In genomic region chr4:74012700-74013099, GRCm38 (mm10) we compare ENCODE assay signal across 9 mouse cellular contexts. TPM values are rescaled to one million over a fixed set of nuclear protein-coding genes. Genes with fewer than 3 reads are reported as not detected.
A peak's percentile ranks its signal among the peaks of the same experiment; 100 is the strongest.
DNase-seq lines count a peak whose midpoint lies in the region; ATAC-seq lines count a peak whose summit lies in the region.
"Had no signal": no experiment of that assay in that cellular context is flagged by ENCODE, and none has a peak within 500 bp of the region (broad histone marks: within the 10 kb centered on the region; RNA-seq: fewer than 3 reads in every experiment).

No protein-coding gene starts in this region.

- H3K9ac ChIP-seq in limb, embryonic 13.5 days, result peak overlapping the region; percentile 72; the same call in 1 of the 2 replicates

- DNase-seq in heart, embryonic 10.5 days (ENCODE audit: low spot score), result no peak
- DNase-seq in heart, postnatal 25 days (ENCODE audit: low spot score), result no peak
- peak; percentile 13 to 16 for DNase-seq in right cerebral cortex, adult 2 months (ENCODE audit: low spot score in 2 of 2)
- no peak for DNase-seq in right cerebral cortex, postnatal 14 days
- DNase-seq in adrenal gland, adult 2 months, result no peak
- DNase-seq in layer of hippocampus, adult 8-10 months (ENCODE audit: low spot score in 2 of 2), result no peak

- no peaks in the 10 kb centered on the region for H3K9me3 ChIP-seq in heart, embryonic 10.5 days
- H3K9me3 ChIP-seq in limb, embryonic 13.5 days, result no peaks in the 10 kb centered on the region

- ATAC-seq in limb, embryonic 13.5 days (ENCODE audit: low FRiP score, low read depth), result no peak
- ATAC-seq in megakaryocyte progenitor cell, adult 5-6 weeks (replicated peaks; ENCODE audit: poor library complexity), result no peak

- H3K4me1 ChIP-seq in heart, embryonic 10.5 days, result 0 out of 2 replicates have a peak, but pooled peaks cover 3% of the 10 kb centered on the region
- 0 out of 2 replicates have a peak, but pooled peaks cover 7% of the 10 kb centered on the region for H3K4me1 ChIP-seq in limb, embryonic 13.5 days

- peak overlapping the region; percentile 89 for H3K4me2 ChIP-seq in limb, embryonic 13.5 days (replicated peaks)

- H3K27me3 ChIP-seq in heart, embryonic 10.5 days (ENCODE audit: insufficient read depth, poor library complexity, severe bottlenecking), result peaks cover 12% of the 10 kb centered on the region; the same call in 1 of the 2 replicates
- peaks cover 19% of the 10 kb centered on the region for H3K27me3 ChIP-seq in limb, embryonic 13.5 days

- H3K27ac ChIP-seq in heart, embryonic 10.5 days, result no peak overlapping the region
- H3K27ac ChIP-seq in limb, embryonic 13.5 days, result no peak overlapping the region

- 42% methylated on average over 4 of the region's 4 CpGs for WGBS in heart, embryonic 10.5 days
- 46% methylated on average over 4 of the region's 4 CpGs for WGBS in limb, embryonic 13.5 days

- intact Hi-C loops in heart, postnatal 25 days (cut with DNase I), result no loop called here

- peak overlapping the region; percentile 68 for H3K4me3 ChIP-seq in heart, embryonic 10.5 days
- H3K4me3 ChIP-seq in limb, embryonic 13.5 days, result peak overlapping the region; percentile 60

- no peaks in the 10 kb centered on the region for H3K36me3 ChIP-seq in heart, embryonic 10.5 days
- H3K36me3 ChIP-seq in limb, embryonic 13.5 days, result no peaks in the 10 kb centered on the region

RNA-seq across cellular contexts. Expression of gene Frmd3, which starts 0.5 kb away (rescaled TPM):
- polyA plus RNA-seq in heart, embryonic 10.5 days (2016; fragmentation: Nextera tagmentation; extraction: Ambion mirVana), result 0.51 and 0.58 TPM in 2 replicates
- total RNA-seq in heart, postnatal 25 days (2021), result under 1 TPM; 0.10 to 0.11 TPM
- polyA plus RNA-seq in limb, embryonic 13.5 days (2015; fragmentation: Nextera tagmentation; extraction: Ambion mirVana), result 3.7 and 3.9 TPM in 2 replicates
- total RNA-seq in adrenal gland, adult 2 months (2021), result under 1 TPM; 0.37 to 0.38 TPM
- polyA plus RNA-seq in adrenal gland, adult 2 months (2012; rRNA removed), result 0.06 TPM in 1 of 2 replicates, not detected in the other
- total RNA-seq in megakaryocyte progenitor cell, adult 5-6 weeks (2015), result not detected in 2 replicates
- total RNA-seq in megakaryocyte progenitor cell, adult 5-6 weeks (2017), result not detected in 2 replicates
- 1 to 10 TPM; 3.4 to 4.3 (median 3.7) TPM for total RNA-seq in layer of hippocampus, adult 8-10 months (2022)
- total RNA-seq: neutrophil, adult 5-6 weeks had no signal

Comparison
In these comparisons a context has a peak if more than half of its experiments do, and no peak if none do; other contexts are left out.
1. DNase-seq: peak in right cerebral cortex, adult 2 months (2 of 2); none in heart, embryonic 10.5 days (single experiment), heart, postnatal 25 days (single experiment), right cerebral cortex, postnatal 14 days (single experiment), adrenal gland, adult 2 months (single experiment) and layer of hippocampus, adult 8-10 months (0 of 2).